12 mouse cellular contexts compared by ENCODE assay signal in the genomic region with DNA sequence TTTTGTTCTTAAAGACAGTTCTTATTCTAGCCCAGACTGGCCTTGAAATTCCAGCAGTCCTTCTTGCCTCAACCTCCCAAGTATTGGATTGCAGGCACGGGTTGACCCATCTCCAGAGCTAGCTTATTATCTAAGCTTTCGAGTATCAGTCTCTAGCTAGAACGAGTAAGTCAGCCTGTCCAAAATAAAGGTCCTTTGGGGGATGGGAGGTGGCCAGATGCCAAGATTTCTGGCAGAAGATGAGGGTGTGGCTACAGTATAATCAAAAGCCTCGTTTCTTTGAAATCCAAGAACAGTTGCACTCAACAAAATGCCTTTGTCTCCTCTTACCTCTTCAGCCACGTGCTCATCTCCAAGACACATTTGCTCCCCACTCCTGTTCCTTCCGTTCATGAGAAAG. TPM values are rescaled to one million over a fixed set of nuclear protein-coding genes. Genes with fewer than 3 reads are reported as not detected.
DNase-seq lines count a peak whose midpoint lies in the region; ATAC-seq lines count a peak whose summit lies in the region.
"Had no signal": no experiment of that assay in that cellular context is flagged by ENCODE, and none has a peak within 500 bp of the region (broad histone marks: within the 10 kb centered on the region; RNA-seq: fewer than 3 reads in every experiment).

No protein-coding gene starts in this region.

- no peak overlapping the region for H3K4me3 ChIP-seq in kidney, embryonic 15.5 days (replicated peaks)
- H3K4me3 ChIP-seq: midbrain, embryonic 15.5 days had no signal

- H3K4me1 ChIP-seq in kidney, embryonic 15.5 days, result peaks cover 9% of the 10 kb centered on the region; the same call in 1 of the 2 replicates
- H3K4me1 ChIP-seq: midbrain, embryonic 15.5 days had no signal

- no peak overlapping the region for H3K27ac ChIP-seq in kidney, embryonic 15.5 days
- H3K27ac ChIP-seq: midbrain, embryonic 15.5 days had no signal

- WGBS in kidney, embryonic 15.5 days, result 48% methylated on average over 6 of the region's 6 CpGs

- H3K36me3 ChIP-seq in kidney, embryonic 15.5 days, result peaks cover 89% of the 10 kb centered on the region

- no peaks in the 10 kb centered on the region for H3K9me3 ChIP-seq in kidney, embryonic 15.5 days (replicated peaks)
- H3K9me3 ChIP-seq: midbrain, embryonic 15.5 days had no signal

- no peaks in the 10 kb centered on the region for H3K27me3 ChIP-seq in kidney, embryonic 15.5 days
- H3K27me3 ChIP-seq: midbrain, embryonic 15.5 days; Patski had no signal

- H3K4me2 ChIP-seq in kidney, embryonic 15.5 days, result no peak overlapping the region
- H3K4me2 ChIP-seq: midbrain, embryonic 15.5 days had no signal

- DNase-seq in kidney, adult 8-10 months, result peak; percentile 23 to 40
- DNase-seq in ZHBTc4 (ENCODE audit: low read depth, low spot score), result peak; percentile 69
- peak; percentile 68 to 80 for DNase-seq in adrenal gland, postnatal 36 days
- peak; percentile 50 to 67 for DNase-seq in kidney, postnatal 25 days
- DNase-seq in spleen, postnatal 14 days (ENCODE audit: low spot score in 2 of 2), result no peak
- no peak for DNase-seq in layer of hippocampus, adult 8-10 months (ENCODE audit: low spot score in 2 of 2)
- DNase-seq: cerebellum, adult 9-10 months; right cerebral cortex, postnatal 4 days had no signal

- H3K9ac ChIP-seq in kidney, embryonic 15.5 days, result no peak overlapping the region
- H3K9ac ChIP-seq: midbrain, embryonic 15.5 days had no signal

- no peak for ATAC-seq in kidney, embryonic 15.5 days (replicated peaks; ENCODE audit: low FRiP score)
- no peak for ATAC-seq in monocyte, adult 5-6 weeks (replicated peaks; ENCODE audit: insufficient number of reproducible peaks, low FRiP score, low TSS enrichment, poor library complexity, severe bottlenecking)
- ATAC-seq: midbrain, embryonic 15.5 days; Patski had no signal

RNA-seq across cellular contexts. Expression of gene Rab5if, which starts 7.6 kb away (rescaled TPM):
- 174 and 181 TPM in 2 replicates for polyA plus RNA-seq in kidney, embryonic 15.5 days (2015; fragmentation: Nextera tagmentation; extraction: Ambion mirVana)
- total RNA-seq in adrenal gland, postnatal 36 days (2021), result 100 to 1,000 TPM; 244 to 346 TPM
- 118 to 134 TPM (median 121 TPM) in 3 replicates for total RNA-seq in monocyte, adult 5-6 weeks (2017)
- 10 to 100 TPM; 80.0 to 94.3 (median 87.5) TPM for total RNA-seq in layer of hippocampus, adult 8-10 months (2022)

RNA-seq across cellular contexts. Expression of gene 4930518I15Rik, which starts 12.8 kb away (rescaled TPM):
- polyA plus RNA-seq in kidney, embryonic 15.5 days (2015; fragmentation: Nextera tagmentation; extraction: Ambion mirVana), result 8.6 and 9.8 TPM in 2 replicates
- 1 to 10 TPM; 1.4 to 3.2 TPM for total RNA-seq in adrenal gland, postnatal 36 days (2021)
- 0.38 to 5.2 TPM (median 2.5 TPM) in 3 replicates for total RNA-seq in monocyte, adult 5-6 weeks (2017)
- total RNA-seq in layer of hippocampus, adult 8-10 months (2022), result 1 to 10 TPM; 2.6 to 4.2 (median 3.9) TPM

RNA-seq across cellular contexts. Expression of gene Sla2, which starts 16.5 kb away (rescaled TPM):
- polyA plus RNA-seq in kidney, embryonic 15.5 days (2015; fragmentation: Nextera tagmentation; extraction: Ambion mirVana), result 0.22 and 0.30 TPM in 2 replicates
- total RNA-seq in adrenal gland, postnatal 36 days (2021), result not detected
- total RNA-seq in monocyte, adult 5-6 weeks (2017), result 13.8 to 38.9 TPM (median 15.8 TPM) in 3 replicates
- under 1 TPM; 0.30 to 0.70 (median 0.41) TPM for total RNA-seq in layer of hippocampus, adult 8-10 months (2022)

RNA-seq across cellular contexts. Expression of gene Tgif2, which starts 30.7 kb away (rescaled TPM):
- 62.2 and 68.5 TPM in 2 replicates for polyA plus RNA-seq in kidney, embryonic 15.5 days (2015; fragmentation: Nextera tagmentation; extraction: Ambion mirVana)
- total RNA-seq in adrenal gland, postnatal 36 days (2021), result 1 to 10 TPM; 3.9 to 4.4 TPM
- total RNA-seq in monocyte, adult 5-6 weeks (2017), result 3.2 to 5.9 TPM (median 3.5 TPM) in 3 replicates
- 1 to 10 TPM in 1 of 4 experiments, under 1 TPM in 3; 0.66 to 2.6 (median 0.82) TPM for total RNA-seq in layer of hippocampus, adult 8-10 months (2022)

Comparison
In these comparisons a context has a peak if more than half of its experiments do, and no peak if none do; other contexts are left out.
1. DNase-seq: peak in kidney, adult 8-10 months (2 of 2), ZHBTc4 (single experiment), adrenal gland, postnatal 36 days (2 of 2) and kidney, postnatal 25 days (2 of 2); none in spleen, postnatal 14 days (0 of 2) and layer of hippocampus, adult 8-10 months (0 of 2).